Mouse (Mus musculus) spleen, adult 2 months (tissue): ENCODE results near the gene Usp5.

Source experiments
- CTCF ChIP-seq: fragments of 200-500 bp; IDR thresholded peaks from 2 replicates; pipeline ENCODE4 v1.5.1; 2011; ENCODE audit warnings: mild to moderate bottlenecking, inconsistent platforms; ENCODE audit not compliant: insufficient read depth, insufficient read length, insufficient replicate concordance; ENCODE audit errors: extremely low read depth
- POLR2A ChIP-seq: fragments of 200-500 bp; IDR thresholded peaks from 2 replicates; pipeline ENCODE4 v1.6.1; 2011; ENCODE audit warnings: low read depth, low read length, inconsistent platforms

DNA sequence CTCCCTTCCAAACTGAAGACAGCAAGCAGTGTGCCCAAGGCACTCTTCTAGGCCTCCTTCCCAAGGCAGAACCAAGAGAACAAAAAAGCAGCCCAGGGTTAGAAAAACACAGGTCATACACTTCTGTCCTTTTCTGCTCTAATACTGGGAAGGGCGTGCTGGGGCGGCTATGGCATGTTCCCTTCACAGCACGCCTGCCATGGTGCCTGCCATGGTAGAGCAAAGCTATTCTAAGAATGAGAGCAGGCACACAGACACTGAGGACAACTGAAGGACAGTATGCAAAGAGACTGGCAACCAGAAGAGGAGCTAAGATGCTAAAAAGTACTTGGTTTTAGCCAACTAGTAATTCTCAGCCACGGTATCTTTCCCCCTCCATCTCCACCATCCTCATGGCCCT lies 7.2 kb downstream of the Usp5 start:
- no peak for TF ChIP-seq POLR2A
- TF ChIP-seq CTCF = no peak
